Mouse (Mus musculus): ENCODE results near the gene Pth2. TPM values are rescaled to one million over a fixed set of nuclear protein-coding genes. Genes with fewer than 3 reads are reported as not detected.

Pth2 gene
- polyA plus RNA-seq (2021; fragmentation: Nextera tagmentation) = not detected in 2 replicates
- long read RNA-seq, experiment 1 = 0 reads
- long read RNA-seq, experiment 2 = 0 reads

DNA sequence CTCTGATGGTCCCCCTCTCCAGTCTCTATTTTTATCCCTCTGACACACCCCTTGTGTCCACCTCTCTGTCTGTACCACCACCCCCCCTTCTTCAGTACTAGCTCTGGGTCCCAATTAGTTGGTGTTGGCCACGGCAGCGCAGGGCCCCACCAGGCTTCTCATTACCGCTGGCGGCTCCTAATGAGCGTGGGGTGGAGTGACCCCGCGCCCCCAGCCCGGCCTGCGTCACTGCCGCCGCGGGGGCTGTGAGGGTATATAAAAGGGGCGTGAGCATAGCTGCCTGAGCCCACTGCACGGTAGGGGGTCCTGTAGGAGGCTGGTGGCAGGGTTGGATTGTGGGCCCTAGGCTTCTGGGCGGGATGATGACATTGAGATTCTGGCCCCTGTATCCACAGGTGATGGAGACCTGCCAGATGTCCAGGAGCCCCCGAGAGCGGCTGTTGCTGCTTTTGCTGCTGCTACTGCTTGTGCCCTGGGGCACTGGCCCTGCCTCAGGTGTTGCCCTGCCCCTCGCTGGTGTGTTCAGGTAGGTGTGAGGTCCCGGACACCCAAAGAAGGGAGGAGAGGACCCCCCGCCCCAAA lies at the start of gene Pth2:
Gene Pth2, plus strand, starts transcription at position 100 of the 582 bp plus-strand sequence.

DNA sequence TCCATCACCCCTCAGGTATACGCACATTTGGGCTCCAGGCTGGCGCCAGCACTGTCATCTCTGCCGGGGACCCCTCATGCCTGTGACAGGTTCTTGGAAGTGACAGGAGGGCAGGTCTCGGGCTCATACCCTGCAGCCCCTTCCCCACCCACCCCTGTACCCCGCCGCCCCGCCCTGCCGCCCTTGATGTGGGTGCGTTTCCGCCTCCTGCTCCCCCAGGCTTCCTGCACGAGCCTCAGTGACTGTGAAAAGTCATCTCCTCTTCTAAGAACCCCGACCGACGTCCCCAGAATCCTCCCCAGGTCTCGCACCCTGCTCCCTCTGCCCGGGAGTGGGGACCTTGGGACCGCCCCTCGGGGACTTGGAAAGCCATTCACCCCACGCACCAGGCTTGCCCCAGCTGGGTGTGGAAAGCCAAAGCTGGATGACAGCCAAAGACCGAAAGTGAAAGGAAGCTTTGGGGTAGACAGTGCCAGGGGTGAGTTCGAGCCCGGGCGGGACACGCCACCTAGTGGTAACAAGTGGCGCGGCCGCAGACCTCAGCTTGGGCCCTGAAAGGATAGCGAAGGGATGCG lies 44.7 kb upstream of the Pth2 start, which contains the start of the genes Gm45713 and Flt3l:
Gene Gm45713, minus strand, starts transcription at position 239 of the 575 bp plus-strand sequence.
Gene Flt3l, minus strand, starts transcription at position 440 of the 575 bp plus-strand sequence.

DNA sequence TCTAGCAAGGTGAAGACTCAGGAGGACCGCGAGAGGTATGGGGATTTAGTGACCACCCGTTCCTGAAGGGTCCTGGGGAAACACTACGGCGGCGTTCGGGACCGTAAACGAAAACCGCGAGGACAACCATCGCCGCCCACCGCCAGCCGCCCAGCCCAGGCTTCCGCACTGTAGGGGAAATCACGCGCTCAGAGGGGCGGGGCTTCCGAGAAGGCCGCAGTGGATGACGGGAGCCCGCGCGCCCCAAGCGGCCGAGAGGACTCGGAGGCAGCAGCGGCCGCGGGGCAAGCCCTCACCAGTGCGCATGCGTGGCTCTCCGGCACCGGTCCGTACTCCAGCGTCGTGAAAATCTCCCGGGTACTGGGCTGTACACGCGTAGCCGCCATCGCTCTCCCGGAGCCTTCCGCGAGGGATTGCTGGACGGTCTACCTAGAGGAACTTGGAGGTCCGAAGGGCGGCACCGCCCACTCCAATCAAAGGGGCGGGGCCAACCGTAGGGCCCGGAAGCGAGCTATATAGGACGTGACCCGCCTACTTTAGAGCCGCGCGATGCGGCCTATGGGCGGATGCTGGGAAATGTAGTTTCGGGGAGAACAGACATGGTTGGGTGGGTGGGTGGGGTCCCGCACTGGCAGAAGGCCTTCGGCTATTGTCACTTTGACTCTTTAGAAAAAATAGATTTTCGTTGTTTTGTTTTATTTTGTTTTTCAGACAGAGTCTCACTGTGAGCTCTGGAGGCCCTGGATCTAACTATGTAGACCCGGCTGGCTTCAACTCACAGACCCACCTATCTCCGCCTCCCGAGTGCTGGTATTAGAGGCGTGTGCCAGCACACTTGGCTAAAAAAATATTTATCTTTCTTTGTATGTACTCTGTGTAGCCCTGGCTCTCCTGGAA lies 26.5 kb upstream of the Pth2 start, which contains the start of the genes Pih1d1 and Aldh16a1:
Gene Pih1d1, plus strand, starts transcription at position 208 of the 897 bp plus-strand sequence.
Gene Aldh16a1, minus strand, starts transcription at position 489 of the 897 bp plus-strand sequence.

DNA sequence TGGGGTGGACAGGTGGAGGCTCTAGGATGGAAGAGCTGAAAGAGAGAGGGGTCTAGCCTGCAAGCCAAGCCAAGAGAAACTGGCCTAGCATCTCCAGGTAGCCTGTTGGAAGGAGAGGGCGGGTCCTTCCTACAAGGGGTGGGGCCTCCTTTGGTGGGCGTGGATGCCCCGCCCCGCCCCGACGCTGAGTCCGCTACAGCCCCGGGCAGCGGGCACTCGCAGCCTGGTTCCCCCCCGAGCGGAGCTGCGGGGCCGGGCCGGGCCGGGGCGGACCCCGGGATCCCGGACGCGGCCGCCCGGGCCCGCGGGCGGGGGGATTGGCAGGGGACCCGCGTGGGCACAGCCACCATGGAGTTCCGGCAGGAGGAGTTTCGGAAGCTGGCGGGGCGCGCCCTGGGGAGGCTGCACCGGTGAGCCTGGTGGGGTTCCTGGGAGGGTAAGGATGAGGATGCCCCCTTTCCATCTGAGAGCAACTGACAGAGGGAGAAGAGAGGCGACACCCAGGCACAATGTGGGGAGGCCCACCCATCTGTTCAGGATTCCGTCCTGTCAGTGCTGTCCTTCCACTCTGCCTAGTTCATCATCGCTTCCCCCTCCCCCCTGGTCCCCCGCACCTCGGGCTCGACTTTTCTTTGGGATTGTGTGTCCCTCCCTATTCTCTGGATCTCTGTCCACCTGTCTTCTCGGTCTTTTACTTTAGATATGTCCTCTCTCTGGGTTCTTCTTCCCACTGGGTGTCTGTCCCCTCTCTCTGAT lies 16.9 kb upstream of the Pth2 start, which contains the start of gene Slc17a7:
Gene Slc17a7, plus strand, starts transcription at position 215 of the 756 bp plus-strand sequence.

DNA sequence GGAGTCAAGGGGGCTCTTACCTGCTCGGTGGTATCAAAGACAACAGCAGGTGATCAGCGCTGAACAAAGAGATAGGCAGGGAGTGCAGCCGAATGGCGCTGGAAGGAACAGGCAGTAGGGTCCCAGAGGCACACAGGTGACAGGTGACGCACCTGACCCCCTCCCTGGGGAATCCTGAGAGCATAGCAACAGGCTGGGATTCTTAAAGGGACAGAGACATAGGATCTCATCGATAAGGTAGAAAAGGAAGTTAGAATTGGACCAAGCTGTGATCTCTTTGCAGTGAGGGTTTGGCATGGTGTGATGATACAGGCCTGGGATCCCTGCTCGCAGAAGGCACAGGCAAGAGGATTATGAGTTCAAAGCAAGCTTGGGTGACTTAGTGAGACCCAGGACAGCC lies 1.3 kb upstream of the Pth2 start, which contains the start of gene Gfy:
Gene Gfy, minus strand, starts transcription at position 101 of the 400 bp plus-strand sequence.

DNA sequence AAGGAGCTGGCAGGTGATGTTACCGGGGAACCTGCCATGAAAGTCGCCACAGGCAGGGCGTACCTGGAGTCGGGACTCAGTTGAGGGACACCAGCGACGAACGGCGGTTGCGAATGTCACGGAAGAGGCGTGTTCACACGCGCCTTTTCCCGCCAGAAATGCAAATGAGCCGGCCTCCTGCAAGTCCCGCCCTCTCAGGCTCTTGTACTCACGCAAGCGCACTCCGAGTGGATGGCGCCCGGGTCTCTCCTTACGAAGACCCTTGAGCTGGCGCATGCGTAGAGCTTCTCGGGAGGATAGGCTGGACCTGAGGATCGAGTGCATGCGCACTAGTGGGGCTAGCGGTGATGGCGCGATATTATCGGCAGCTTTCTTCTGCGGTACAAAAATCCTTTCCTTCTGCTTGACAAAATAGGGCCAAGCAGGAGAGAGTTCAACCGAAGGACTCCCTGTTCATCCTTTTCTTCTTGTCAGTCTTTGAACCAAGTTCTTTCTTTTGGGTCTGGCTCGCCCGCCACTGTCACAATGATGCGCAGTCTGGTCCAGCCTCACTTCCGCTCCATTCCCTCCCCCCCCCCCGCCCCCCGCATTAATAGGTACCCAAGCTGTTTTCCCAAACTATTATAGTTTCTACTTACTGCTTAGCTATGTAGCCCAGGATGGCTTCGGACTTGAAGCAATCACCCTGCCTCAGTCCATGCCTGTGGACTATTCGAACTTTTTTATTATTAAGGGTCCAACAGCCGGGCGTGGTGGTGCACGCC lies 23.8 kb downstream of the Pth2 start, which contains the start of gene Ccdc155:
Gene Ccdc155, minus strand, starts transcription at position 513 of the 764 bp plus-strand sequence.

DNA sequence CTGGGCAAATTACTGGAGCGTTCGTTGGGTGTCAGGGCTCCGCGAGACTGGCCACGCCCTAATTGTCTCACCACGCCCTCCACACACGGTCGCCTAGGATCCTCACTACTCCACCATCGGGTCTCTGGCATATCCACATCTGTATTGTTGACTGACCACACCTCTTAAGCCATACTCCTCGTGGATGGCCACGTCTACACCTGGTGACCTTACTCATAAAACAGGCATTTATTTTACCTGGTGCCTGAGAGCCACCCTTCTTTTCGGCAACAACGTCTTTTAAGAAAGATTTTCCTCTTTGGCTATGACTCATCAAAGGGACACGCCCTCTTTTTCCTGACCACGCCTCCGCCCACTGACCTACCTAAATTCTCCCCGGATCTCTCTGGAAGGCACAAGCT lies 31.1 kb downstream of the Pth2 start, which contains the start of gene Dkkl1:
Gene Dkkl1, minus strand, starts transcription at position 297 of the 401 bp plus-strand sequence.

DNA sequence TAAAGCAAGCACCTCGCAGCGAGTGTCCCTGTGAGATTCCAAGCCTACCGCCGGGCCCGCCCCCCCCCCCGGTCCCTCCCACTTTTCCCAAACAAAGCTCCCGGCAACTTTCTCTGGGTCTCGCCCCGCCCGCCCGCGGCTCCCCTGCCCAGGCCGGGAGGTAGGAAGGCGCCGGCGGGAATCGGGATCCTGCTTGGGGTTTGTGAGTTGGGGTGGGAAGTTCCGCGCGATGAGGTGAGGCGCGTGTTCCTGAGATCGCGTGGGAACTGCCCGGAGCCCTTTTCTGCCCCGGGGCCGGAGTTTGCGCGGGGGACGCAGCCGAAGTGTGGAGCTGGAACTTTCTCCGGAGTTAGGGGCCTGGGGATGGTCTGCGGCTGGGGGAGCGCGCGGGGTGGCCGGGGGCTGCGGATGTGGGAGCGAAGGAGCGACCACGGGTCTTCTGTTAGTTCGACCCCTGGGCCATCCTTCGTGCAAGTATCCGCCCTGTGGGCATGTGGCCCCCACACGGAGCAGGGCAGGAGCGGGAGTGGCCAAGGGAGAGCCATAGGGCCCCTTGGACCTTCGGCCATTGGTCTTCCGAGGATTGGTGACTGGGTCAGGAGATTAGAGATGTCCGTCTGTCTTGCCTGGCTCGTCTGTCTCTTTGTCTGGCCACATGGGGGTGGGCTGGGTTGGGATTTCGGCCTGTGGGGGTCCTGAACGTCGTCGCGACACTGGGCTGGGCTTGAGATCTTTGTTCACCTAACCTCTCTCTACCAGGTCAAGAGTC lies 35.1 kb downstream of the Pth2 start, which contains the start of gene Tead2:
Gene Tead2, plus strand, starts transcription at position 81 of the 769 bp plus-strand sequence.

Small RNA genes within 50 kb of the gene (microRNA-seq; reads per million reads assigned to microRNA genes)
- 6.0 reads per million, percentile 22 among the genes with 10 or more reads in this experiment for gene Mir7055

Other genes with a start within 250 kb of the Pth2 start
- 0.28 and 0.35 TPM in 2 replicates for gene Tsks, start 237.8 kb upstream of the Pth2 start, polyA plus RNA-seq (2021; fragmentation: Nextera tagmentation)
- 86.2 and 86.7 TPM in 2 replicates for gene Cpt1c, start 206.1 kb upstream of the Pth2 start, polyA plus RNA-seq (2021; fragmentation: Nextera tagmentation)
- gene Prmt1, start 194.4 kb upstream of the Pth2 start, polyA plus RNA-seq (2021; fragmentation: Nextera tagmentation) = 6.7 and 7.4 TPM in 2 replicates
- gene Irf3, start 183.3 kb upstream of the Pth2 start, polyA plus RNA-seq (2021; fragmentation: Nextera tagmentation) = 10.7 and 12.0 TPM in 2 replicates
- 1.6 and 2.6 TPM in 2 replicates for gene Bcl2l12, start 182.3 kb upstream of the Pth2 start, polyA plus RNA-seq (2021; fragmentation: Nextera tagmentation)
- 63.8 and 108 TPM in 2 replicates for gene Scaf1, start 164.6 kb upstream of the Pth2 start, polyA plus RNA-seq (2021; fragmentation: Nextera tagmentation)
- gene Rras, start 163.0 kb upstream of the Pth2 start, polyA plus RNA-seq (2021; fragmentation: Nextera tagmentation) = 3.8 and 4.0 TPM in 2 replicates
- gene Prr12, start 128.1 kb upstream of the Pth2 start, polyA plus RNA-seq (2021; fragmentation: Nextera tagmentation) = 4.7 and 5.4 TPM in 2 replicates
- gene Nosip, start 118.6 kb upstream of the Pth2 start, polyA plus RNA-seq (2021; fragmentation: Nextera tagmentation) = 36.0 and 41.3 TPM in 2 replicates
- gene Prrg2, start 118.3 kb upstream of the Pth2 start, polyA plus RNA-seq (2021; fragmentation: Nextera tagmentation) = 9.2 and 10.8 TPM in 2 replicates
- 26.1 and 29.3 TPM in 2 replicates for gene Rcn3, start 88.8 kb upstream of the Pth2 start, polyA plus RNA-seq (2021; fragmentation: Nextera tagmentation)
- 28.3 and 34.8 TPM in 2 replicates for gene Fcgrt, start 77.1 kb upstream of the Pth2 start, polyA plus RNA-seq (2021; fragmentation: Nextera tagmentation)
- 1,326 and 1,360 TPM in 2 replicates for gene Rps11, start 56.6 kb upstream of the Pth2 start, polyA plus RNA-seq (2021; fragmentation: Nextera tagmentation)
- gene Rpl13a, start 52.2 kb upstream of the Pth2 start, polyA plus RNA-seq (2021; fragmentation: Nextera tagmentation) = 1,601 and 1,782 TPM in 2 replicates
- gene Gm45713, start 44.8 kb upstream of the Pth2 start, polyA plus RNA-seq (2021; fragmentation: Nextera tagmentation) = not detected in 2 replicates
- 0.68 and 1.4 TPM in 2 replicates for gene Flt3l, start 44.6 kb upstream of the Pth2 start, polyA plus RNA-seq (2021; fragmentation: Nextera tagmentation)
- 40.3 and 47.7 TPM in 2 replicates for gene Pih1d1, start 26.7 kb upstream of the Pth2 start, polyA plus RNA-seq (2021; fragmentation: Nextera tagmentation)
- gene Aldh16a1, start 26.4 kb upstream of the Pth2 start, polyA plus RNA-seq (2021; fragmentation: Nextera tagmentation) = 4.6 and 5.2 TPM in 2 replicates
- 52.3 and 68.3 TPM in 2 replicates for gene Slc17a7, start 17.0 kb upstream of the Pth2 start, polyA plus RNA-seq (2021; fragmentation: Nextera tagmentation)
- not detected in 2 replicates for gene Gfy, start 1.4 kb upstream of the Pth2 start, polyA plus RNA-seq (2021; fragmentation: Nextera tagmentation)
- gene Ccdc155, start 23.9 kb downstream of the Pth2 start, polyA plus RNA-seq (2021; fragmentation: Nextera tagmentation) = 1.2 and 1.4 TPM in 2 replicates
- gene Dkkl1, start 31.2 kb downstream of the Pth2 start, polyA plus RNA-seq (2021; fragmentation: Nextera tagmentation) = 5.1 and 7.3 TPM in 2 replicates
- gene Tead2, start 34.8 kb downstream of the Pth2 start, polyA plus RNA-seq (2021; fragmentation: Nextera tagmentation) = 0.51 and 0.59 TPM in 2 replicates
- 11.8 and 14.4 TPM in 2 replicates for gene Cd37, start 58.1 kb downstream of the Pth2 start, polyA plus RNA-seq (2021; fragmentation: Nextera tagmentation)
- 1.1 and 1.2 TPM in 2 replicates for gene Slc6a16, start 60.1 kb downstream of the Pth2 start, polyA plus RNA-seq (2021; fragmentation: Nextera tagmentation)
- gene Slc6a21, start 96.5 kb downstream of the Pth2 start, polyA plus RNA-seq (2021; fragmentation: Nextera tagmentation) = not detected in 2 replicates
- 10.1 and 12.4 TPM in 2 replicates for gene Trpm4, start 152.8 kb downstream of the Pth2 start, polyA plus RNA-seq (2021; fragmentation: Nextera tagmentation)
- gene Hrc, start 154.3 kb downstream of the Pth2 start, polyA plus RNA-seq (2021; fragmentation: Nextera tagmentation) = not detected in 2 replicates
- gene Ppfia3, start 186.0 kb downstream of the Pth2 start, polyA plus RNA-seq (2021; fragmentation: Nextera tagmentation) = 8.7 and 11.6 TPM in 2 replicates
- gene Lin7b, start 189.6 kb downstream of the Pth2 start, polyA plus RNA-seq (2021; fragmentation: Nextera tagmentation) = 214 and 221 TPM in 2 replicates
- gene Snrnp70, start 214.7 kb downstream of the Pth2 start, polyA plus RNA-seq (2021; fragmentation: Nextera tagmentation) = 32.6 and 45.3 TPM in 2 replicates
- not detected in 2 replicates for gene Kcna7, start 224.7 kb downstream of the Pth2 start, polyA plus RNA-seq (2021; fragmentation: Nextera tagmentation)
- gene Ntf5, start 232.7 kb downstream of the Pth2 start, polyA plus RNA-seq (2021; fragmentation: Nextera tagmentation) = 0.11 and 0.30 TPM in 2 replicates
- 1.1 TPM in 1 of 2 replicates, not detected in the other for gene Lhb, start 239.8 kb downstream of the Pth2 start, polyA plus RNA-seq (2021; fragmentation: Nextera tagmentation)